Mouse (Mus musculus) olfactory bulb, adult 2 months (tissue): ENCODE results near the gene Pcdh15. TPM values are rescaled to one million over a fixed set of nuclear protein-coding genes. Genes with fewer than 3 reads are reported as not detected.

Source experiments
- H3K27ac ChIP-seq: fragments of 200-500 bp; 2 replicates; pipeline ENCODE4 v1.5.1; 2012; ENCODE audit warnings: low read depth, low read length; ENCODE audit not compliant: insufficient read depth
- H3K4me1 ChIP-seq: fragments of 200-500 bp; 2 replicates; pipeline ENCODE4 v1.6.1; 2012; ENCODE audit warnings: low read length; ENCODE audit not compliant: control insufficient read depth, insufficient read depth
- H3K4me3 ChIP-seq: fragments of 200-500 bp; 2 replicates; pipeline ENCODE4 v1.5.1; 2012; ENCODE audit warnings: mild to moderate bottlenecking, low read depth, low read length, moderate library complexity; ENCODE audit not compliant: insufficient read depth
- CTCF ChIP-seq: fragments of 200-500 bp; IDR thresholded peaks from 2 replicates; pipeline ENCODE4 v1.5.1; 2012; ENCODE audit warnings: low read depth, mild to moderate bottlenecking, low read length, moderate library complexity; ENCODE audit not compliant: insufficient read depth
- POLR2A ChIP-seq: fragments of 200-500 bp; IDR thresholded peaks from 2 replicates; pipeline ENCODE4 v1.6.1; 2012; ENCODE audit warnings: mild to moderate bottlenecking, low read depth, low read length, moderate library complexity; ENCODE audit not compliant: insufficient read depth
- WGBS: fragments of 180-500 bp; shearing (Covaris S2); methylation state at CpG from one replicate; pipeline ENCODE4 v1.1.7; 2018; 5-methylcytosine and 5-hydroxymethylcytosine counted together
- polyA plus RNA-seq: library from polyadenylated mRNA; stranded (reverse); fragments of >200 nt; gene quantifications from 2 replicates; pipeline ENCODE4 v1.2.4, GENCODE M21; 2012; ENCODE audit warnings: low replicate concordance; ENCODE audit not compliant: missing spikeins, insufficient read depth, insufficient read length

The Pcdh15 gene
- polyA plus RNA-seq, 1 experiment: not detected

- Histone ChIP-seq H3K27ac (no peak overlapping the region), H3K4me1 (no peaks in the 10 kb centered on the region), H3K4me3 (no peak overlapping the region)
- WGBS: 33% methylated on average over 4 of the region's 4 CpGs
- TF ChIP-seq POLR2A (no peak), CTCF (no peak)
These were observed 181.3 kb downstream of the Pcdh15 start for GRCm38 (mm10) chr10:73280438-73280837.

- no peaks in the 10 kb centered on the region; the same call in 1 of the 2 replicates for H3K4me1 ChIP-seq
- no peak overlapping the region for H3K4me3 ChIP-seq
- 30% methylated on average over 5 of the region's 5 CpGs for WGBS
- no peak for TF ChIP-seq CTCF
- no peak for TF ChIP-seq POLR2A
- H3K27ac ChIP-seq: no peak overlapping the region
These were observed 197.3 kb downstream of the Pcdh15 start for GRCm38 (mm10) chr10:73296456-73296855.

- TF ChIP-seq CTCF (no peak), POLR2A (no peak)
- 60% methylated on average over 8 of the region's 8 CpGs for WGBS
- Histone ChIP-seq H3K4me1 (no peaks in the 10 kb centered on the region), H3K27ac (no peak overlapping the region), H3K4me3 (no peak overlapping the region)
These were observed 202.8 kb downstream of the Pcdh15 start for GRCm38 (mm10) chr10:73301951-73302350.

GRCm38 (mm10) chr10:73306677-73307076 is 207.5 kb downstream of the Pcdh15 start:
- no peak overlapping the region for H3K4me3 ChIP-seq
- WGBS: 94% methylated on average over 1 of the region's 1 CpGs

GRCm38 (mm10) chr10:73326861-73327260 is 227.7 kb downstream of the Pcdh15 start:
- Histone ChIP-seq H3K27ac (no peak overlapping the region), H3K4me3 (no peak overlapping the region), H3K4me1 (no peaks in the 10 kb centered on the region)
- TF ChIP-seq CTCF (no peak), POLR2A (no peak)
- 91% methylated on average over 7 of the region's 7 CpGs for WGBS

More at GRCm38 (mm10) chr10:73306677-73307076, 207.5 kb downstream of the Pcdh15 start:
- no peak overlapping the region for H3K27ac ChIP-seq
- no peaks in the 10 kb centered on the region for H3K4me1 ChIP-seq
- no peak for TF ChIP-seq POLR2A
- TF ChIP-seq CTCF: no peak

GRCm38 (mm10) chr10:73333426-73333825 is 234.3 kb downstream of the Pcdh15 start:
- Histone ChIP-seq H3K4me1 (no peaks in the 10 kb centered on the region), H3K27ac (no peak overlapping the region), H3K4me3 (no peak overlapping the region)
- TF ChIP-seq POLR2A (no peak), CTCF (no peak)
- WGBS: 95% methylated on average over 1 of the region's 1 CpGs

GRCm38 (mm10) chr10:73379001-73379400 is 279.9 kb downstream of the Pcdh15 start:
- TF ChIP-seq POLR2A (no peak), CTCF (no peak)

GRCm38 (mm10) chr10:73384003-73384402 is 284.9 kb downstream of the Pcdh15 start:
- WGBS: 95% methylated on average over 2 of the region's 2 CpGs
- H3K4me1 ChIP-seq: no peaks in the 10 kb centered on the region
- no peak overlapping the region for H3K27ac ChIP-seq
- H3K4me3 ChIP-seq: no peak overlapping the region
- TF ChIP-seq POLR2A (no peak), CTCF (no peak)

More at GRCm38 (mm10) chr10:73379001-73379400, 279.9 kb downstream of the Pcdh15 start:
- WGBS: 85% methylated on average over 2 of the region's 2 CpGs
- no peak overlapping the region for H3K27ac ChIP-seq
- H3K4me3 ChIP-seq: no peak overlapping the region
- no peaks in the 10 kb centered on the region for H3K4me1 ChIP-seq

- Histone ChIP-seq H3K4me3 (no peak overlapping the region), H3K4me1 (no peaks in the 10 kb centered on the region), H3K27ac (no peak overlapping the region)
- no peak for TF ChIP-seq CTCF
- TF ChIP-seq POLR2A: no peak
- 86% methylated on average over 1 of the region's 1 CpGs for WGBS
These were observed 301.3 kb downstream of the Pcdh15 start for GRCm38 (mm10) chr10:73400426-73400825.

GRCm38 (mm10) chr10:73425408-73425807 is 326.3 kb downstream of the Pcdh15 start:
- 56% methylated on average over 3 of the region's 3 CpGs for WGBS
- TF ChIP-seq CTCF: no peak
- no peak for TF ChIP-seq POLR2A
- Histone ChIP-seq H3K4me1 (no peaks in the 10 kb centered on the region), H3K4me3 (no peak overlapping the region), H3K27ac (no peak overlapping the region)

- 80% methylated on average over 3 of the region's 3 CpGs for WGBS
- H3K4me3 ChIP-seq: no peak overlapping the region
- H3K4me1 ChIP-seq: no peaks in the 10 kb centered on the region
- no peak for TF ChIP-seq CTCF
- TF ChIP-seq POLR2A: no peak
- H3K27ac ChIP-seq: no peak overlapping the region
These were observed 332.2 kb downstream of the Pcdh15 start for GRCm38 (mm10) chr10:73431345-73431744.
